Mouse (Mus musculus): ENCODE measurements at regions not wholly inside any gene's neighbourhood (a gene's known extent, or its start where the extent isn't known, plus 50 kb on each side); places are given as distances from the start of the nearest gene placed in this dataset.
A peak's percentile ranks its signal among the peaks of the same experiment; 100 is the strongest.

- Histone ChIP-seq H3K27me3 (ENCODE audit: control insufficient read depth, insufficient read depth, low read length) (no peaks in the 10 kb centered on the region), H3K4me3 (ENCODE audit: low read depth, low read length) (no peak overlapping the region), H3K27ac (ENCODE audit: low read depth, low read length) (no peak overlapping the region), H3K36me3 (ENCODE audit: control insufficient read depth, insufficient read depth, low read length) (no peaks in the 10 kb centered on the region), H3K9me3 (replicated peaks; ENCODE audit: control insufficient read depth, low read length) (no peaks in the 10 kb centered on the region), H3K4me1 (ENCODE audit: control insufficient read depth, insufficient read depth, low read length) (0 out of 2 replicates have a peak, but pooled peaks cover 6% of the 10 kb centered on the region), H3K4me2 (no peak overlapping the region), H3K9ac (ENCODE audit: low read depth, low read length) (no peak overlapping the region)
- WGBS (ENCODE audit: insufficient replicate concordance), result 81% methylated on average over 6 of the region's 6 CpGs
- no peak for ATAC-seq (replicated peaks; ENCODE audit: insufficient number of reproducible peaks, low FRiP score, low TSS enrichment)
Measured at GRCm38 (mm10) chr3:130831788-130832187, 101.6 kb upstream of the Rpl34 start.

GRCm38 (mm10) chr3:130828346-130828745 lies 98.1 kb upstream of the Rpl34 start:
- H3K4me3 ChIP-seq (ENCODE audit: low read depth, low read length), result no peak overlapping the region
- no peak overlapping the region for H3K27ac ChIP-seq (ENCODE audit: low read depth, low read length)
- no peaks in the 10 kb centered on the region for H3K9me3 ChIP-seq (replicated peaks; ENCODE audit: control insufficient read depth, low read length)
- H3K27me3 ChIP-seq (ENCODE audit: control insufficient read depth, insufficient read depth, low read length), result no peaks in the 10 kb centered on the region
- no peak overlapping the region for H3K9ac ChIP-seq (ENCODE audit: low read depth, low read length)
- ATAC-seq (replicated peaks; ENCODE audit: insufficient number of reproducible peaks, low FRiP score, low TSS enrichment), result no peak
- H3K36me3 ChIP-seq (ENCODE audit: control insufficient read depth, insufficient read depth, low read length), result no peaks in the 10 kb centered on the region
- 74% methylated on average over 4 of the region's 4 CpGs for WGBS (ENCODE audit: insufficient replicate concordance)
- no peak overlapping the region for H3K4me2 ChIP-seq
- H3K4me1 ChIP-seq (ENCODE audit: control insufficient read depth, insufficient read depth, low read length), result 0 out of 2 replicates have a peak, but pooled peaks cover 6% of the 10 kb centered on the region

- Histone ChIP-seq H3K27me3 (ENCODE audit: control insufficient read depth, insufficient read depth, low read length) (no peaks in the 10 kb centered on the region), H3K4me2 (no peak overlapping the region), H3K4me3 (ENCODE audit: low read depth, low read length) (no peak overlapping the region), H3K9me3 (replicated peaks; ENCODE audit: control insufficient read depth, low read length) (no peaks in the 10 kb centered on the region), H3K27ac (ENCODE audit: low read depth, low read length) (no peak overlapping the region), H3K36me3 (ENCODE audit: control insufficient read depth, insufficient read depth, low read length) (no peaks in the 10 kb centered on the region), H3K4me1 (ENCODE audit: control insufficient read depth, insufficient read depth, low read length) (0 out of 2 replicates have a peak, but pooled peaks cover 4% of the 10 kb centered on the region), H3K9ac (ENCODE audit: low read depth, low read length) (no peak overlapping the region)
- ATAC-seq (replicated peaks; ENCODE audit: insufficient number of reproducible peaks, low FRiP score, low TSS enrichment), result no peak
- 82% methylated on average over 4 of the region's 4 CpGs for WGBS (ENCODE audit: insufficient replicate concordance)
Measured at GRCm38 (mm10) chr3:130827934-130828333, 97.7 kb upstream of the Rpl34 start.

- Histone ChIP-seq H3K4me1 (ENCODE audit: control insufficient read depth, insufficient read depth, low read length) (no peaks in the 10 kb centered on the region), H3K4me2 (no peak overlapping the region), H3K9ac (ENCODE audit: low read depth, low read length) (no peak overlapping the region), H3K4me3 (ENCODE audit: low read depth, low read length) (no peak overlapping the region), H3K9me3 (replicated peaks; ENCODE audit: control insufficient read depth, low read length) (no peaks in the 10 kb centered on the region), H3K36me3 (ENCODE audit: control insufficient read depth, insufficient read depth, low read length) (no peaks in the 10 kb centered on the region), H3K27me3 (ENCODE audit: control insufficient read depth, insufficient read depth, low read length) (no peaks in the 10 kb centered on the region), H3K27ac (ENCODE audit: low read depth, low read length) (no peak overlapping the region)
- ATAC-seq (replicated peaks; ENCODE audit: insufficient number of reproducible peaks, low FRiP score, low TSS enrichment), result no peak
- 54% methylated on average over 6 of the region's 6 CpGs for WGBS (ENCODE audit: insufficient replicate concordance)
Measured at GRCm38 (mm10) chr3:130827021-130827420, 96.8 kb upstream of the Rpl34 start.

GRCm38 (mm10) chr3:130819837-130820098 lies 89.6 kb upstream of the Rpl34 start:
- no peak for ATAC-seq (replicated peaks; ENCODE audit: insufficient number of reproducible peaks, low FRiP score, low TSS enrichment)
- no peak overlapping the region for H3K4me3 ChIP-seq (ENCODE audit: low read depth, low read length)

GRCm38 (mm10) chr3:130819031-130819836 lies 89.0 kb upstream of the Rpl34 start:
- ATAC-seq (replicated peaks; ENCODE audit: insufficient number of reproducible peaks, low FRiP score, low TSS enrichment), result 0 out of 2 replicates have a peak, but pooled peaks have one; percentile 22
- Histone ChIP-seq H3K4me2 (peak overlapping the region; percentile 69), H3K4me1 (ENCODE audit: control insufficient read depth, insufficient read depth, low read length) (no peaks in the 10 kb centered on the region), H3K27ac (ENCODE audit: low read depth, low read length) (no peak overlapping the region), H3K9ac (ENCODE audit: low read depth, low read length) (peak overlapping the region; percentile 59), H3K27me3 (ENCODE audit: control insufficient read depth, insufficient read depth, low read length) (no peaks in the 10 kb centered on the region), H3K36me3 (ENCODE audit: control insufficient read depth, insufficient read depth, low read length) (no peaks in the 10 kb centered on the region), H3K9me3 (replicated peaks; ENCODE audit: control insufficient read depth, low read length) (no peaks in the 10 kb centered on the region), H3K4me3 (ENCODE audit: low read depth, low read length) (peak overlapping the region; percentile 35)
- 40% methylated on average over 17 of the region's 17 CpGs for WGBS (ENCODE audit: insufficient replicate concordance)

More at GRCm38 (mm10) chr3:130819837-130820098, 89.6 kb upstream of the Rpl34 start:
- Histone ChIP-seq H3K36me3 (ENCODE audit: control insufficient read depth, insufficient read depth, low read length) (no peaks in the 10 kb centered on the region), H3K4me2 (no peak overlapping the region), H3K27ac (ENCODE audit: low read depth, low read length) (no peak overlapping the region), H3K4me1 (ENCODE audit: control insufficient read depth, insufficient read depth, low read length) (no peaks in the 10 kb centered on the region), H3K27me3 (ENCODE audit: control insufficient read depth, insufficient read depth, low read length) (no peaks in the 10 kb centered on the region), H3K9me3 (replicated peaks; ENCODE audit: control insufficient read depth, low read length) (no peaks in the 10 kb centered on the region), H3K9ac (ENCODE audit: low read depth, low read length) (no peak overlapping the region)
- WGBS (ENCODE audit: insufficient replicate concordance), result 81% methylated on average over 9 of the region's 9 CpGs

GRCm38 (mm10) chr3:130818467-130819030 lies 88.4 kb upstream of the Rpl34 start:
- no peaks in the 10 kb centered on the region for H3K4me1 ChIP-seq (ENCODE audit: control insufficient read depth, insufficient read depth, low read length)
- no peak overlapping the region for H3K27ac ChIP-seq (ENCODE audit: low read depth, low read length)
- H3K4me2 ChIP-seq, result peak overlapping the region; percentile 69
- H3K4me3 ChIP-seq (ENCODE audit: low read depth, low read length), result peak overlapping the region; percentile 35
- H3K36me3 ChIP-seq (ENCODE audit: control insufficient read depth, insufficient read depth, low read length), result no peaks in the 10 kb centered on the region
- peak overlapping the region; percentile 59 for H3K9ac ChIP-seq (ENCODE audit: low read depth, low read length)
- peak; percentile 49; the same call in 1 of the 2 replicates for ATAC-seq (replicated peaks; ENCODE audit: insufficient number of reproducible peaks, low FRiP score, low TSS enrichment)
- H3K9me3 ChIP-seq (replicated peaks; ENCODE audit: control insufficient read depth, low read length), result no peaks in the 10 kb centered on the region
- 6% methylated on average over 18 of the region's 18 CpGs for WGBS (ENCODE audit: insufficient replicate concordance)
- H3K27me3 ChIP-seq (ENCODE audit: control insufficient read depth, insufficient read depth, low read length), result no peaks in the 10 kb centered on the region

GRCm38 (mm10) chr3:130809696-130810665 lies 79.8 kb upstream of the Rpl34 start:
- WGBS (ENCODE audit: insufficient replicate concordance), result 73% methylated on average over 19 of the region's 19 CpGs

More at GRCm38 (mm10) chr3:130809696-130810665, 79.8 kb upstream of the Rpl34 start:
- no peak for ATAC-seq (replicated peaks; ENCODE audit: insufficient number of reproducible peaks, low FRiP score, low TSS enrichment)
- no peaks in the 10 kb centered on the region for H3K36me3 ChIP-seq (ENCODE audit: control insufficient read depth, insufficient read depth, low read length)
- H3K4me3 ChIP-seq (ENCODE audit: low read depth, low read length), result no peak overlapping the region
- no peak overlapping the region for H3K9ac ChIP-seq (ENCODE audit: low read depth, low read length)
- no peaks in the 10 kb centered on the region for H3K9me3 ChIP-seq (replicated peaks; ENCODE audit: control insufficient read depth, low read length)
- H3K4me1 ChIP-seq (ENCODE audit: control insufficient read depth, insufficient read depth, low read length), result no peaks in the 10 kb centered on the region
- H3K27ac ChIP-seq (ENCODE audit: low read depth, low read length), result no peak overlapping the region
- H3K27me3 ChIP-seq (ENCODE audit: control insufficient read depth, insufficient read depth, low read length), result no peaks in the 10 kb centered on the region
- H3K4me2 ChIP-seq, result no peak overlapping the region

All from heart, embryonic 11.5 days (tissue).